Mouse (Mus musculus): ENCODE data around the gene Acp2.

Gene Acp2

DNA sequence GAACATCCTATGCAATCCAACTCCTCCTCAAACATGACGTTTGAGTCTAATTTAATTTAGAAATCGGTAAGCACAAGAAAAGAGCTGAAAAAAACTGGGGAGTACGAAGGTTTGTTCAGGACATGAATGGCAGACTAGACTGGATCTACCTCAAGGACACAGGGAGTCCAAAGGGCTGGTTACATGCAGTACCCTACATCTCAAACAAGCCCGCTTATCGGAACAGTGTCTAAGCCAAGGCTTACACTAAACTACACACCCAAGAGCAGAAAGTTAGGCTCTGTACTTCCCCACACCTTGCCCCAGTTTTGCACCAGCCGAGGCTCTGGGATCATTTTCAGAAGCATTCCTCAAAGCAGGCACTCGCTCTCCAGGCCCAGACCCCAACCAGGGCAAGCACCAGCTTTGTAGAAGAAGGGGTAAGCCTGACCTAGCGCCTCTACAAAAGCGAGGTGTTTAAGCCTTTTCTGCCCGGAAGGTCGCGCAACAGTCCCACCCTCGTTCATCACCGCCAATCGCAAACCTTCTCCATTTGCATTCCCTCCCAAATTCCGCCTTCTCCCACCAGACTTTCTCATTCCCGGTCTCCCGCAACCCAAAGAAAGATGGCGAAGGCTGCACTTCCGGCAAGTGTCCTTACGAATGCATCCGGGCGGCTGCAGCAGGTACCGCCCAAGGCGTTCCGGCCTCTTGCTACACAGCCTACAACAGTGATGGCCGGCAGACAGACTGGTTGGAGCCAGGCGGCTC is at the start of gene Acp2, which contains the start of gene Nr1h3:
Gene Acp2 (plus strand): TSS at position 664 of the 750 bp plus-strand sequence.
Gene Nr1h3 (minus strand): TSS at position 613 of the 750 bp plus-strand sequence.
- peak; percentile 97 for DNase-seq

DNA sequence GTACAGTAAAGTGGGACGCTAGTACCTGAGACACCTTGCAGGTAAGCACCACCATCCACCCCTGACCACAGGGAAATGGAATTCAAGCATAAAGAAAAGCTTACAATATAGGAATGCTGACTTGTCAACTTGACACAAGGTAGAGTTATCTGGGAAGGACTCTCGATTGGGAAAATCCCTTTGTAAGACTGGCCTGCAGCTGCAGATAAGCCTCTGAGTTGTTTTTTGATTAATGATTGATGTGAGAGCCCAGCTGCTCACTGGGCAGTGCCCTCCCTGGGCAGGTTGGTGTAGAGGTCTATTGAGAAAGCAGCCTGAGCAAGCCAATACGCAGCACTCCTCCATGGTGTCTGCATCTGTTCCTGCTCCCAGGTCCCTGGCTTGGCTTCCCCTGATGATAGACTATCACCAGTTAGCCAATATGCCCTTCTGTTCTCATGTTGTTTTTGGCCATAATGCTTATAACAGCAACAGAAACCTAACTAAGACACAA is 49.8 kb upstream of the Acp2 start:
- DNase-seq, result no peak

GRCm38 (mm10) chr2:91154091-91154490 is 48.6 kb upstream of the Acp2 start:
- no peak for DNase-seq

- no peak for DNase-seq
Observed at GRCm38 (mm10) chr2:91157002-91157752, 45.5 kb upstream of the Acp2 start.

GRCm38 (mm10) chr2:91160591-91160990 is 42.1 kb upstream of the Acp2 start:
- peak; percentile 8 for DNase-seq

GRCm38 (mm10) chr2:91162952-91163351 is 39.7 kb upstream of the Acp2 start:
- no peak for DNase-seq

DNA sequence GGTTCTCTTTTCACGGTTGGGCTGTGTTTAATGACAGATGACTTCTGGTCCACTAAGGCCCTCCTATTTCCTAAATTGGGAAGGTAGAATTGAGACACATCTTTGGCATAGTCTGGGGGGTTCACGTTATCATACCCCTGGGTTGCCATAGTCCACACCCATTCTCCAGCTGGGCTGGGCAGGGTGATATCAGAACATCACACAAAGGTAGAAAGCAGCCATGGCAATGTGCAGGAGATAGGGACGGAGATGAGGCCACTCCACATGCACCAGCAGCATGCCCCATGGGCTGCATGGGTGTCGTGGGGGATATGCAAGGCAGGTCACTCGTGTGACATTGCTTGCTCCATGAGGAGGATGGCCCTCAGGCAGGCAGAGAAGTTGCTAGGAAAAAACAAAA is 39.2 kb upstream of the Acp2 start:
- no peak for DNase-seq

- DNase-seq, result no peak
Observed at GRCm38 (mm10) chr2:91164991-91165390, 37.7 kb upstream of the Acp2 start.

DNA sequence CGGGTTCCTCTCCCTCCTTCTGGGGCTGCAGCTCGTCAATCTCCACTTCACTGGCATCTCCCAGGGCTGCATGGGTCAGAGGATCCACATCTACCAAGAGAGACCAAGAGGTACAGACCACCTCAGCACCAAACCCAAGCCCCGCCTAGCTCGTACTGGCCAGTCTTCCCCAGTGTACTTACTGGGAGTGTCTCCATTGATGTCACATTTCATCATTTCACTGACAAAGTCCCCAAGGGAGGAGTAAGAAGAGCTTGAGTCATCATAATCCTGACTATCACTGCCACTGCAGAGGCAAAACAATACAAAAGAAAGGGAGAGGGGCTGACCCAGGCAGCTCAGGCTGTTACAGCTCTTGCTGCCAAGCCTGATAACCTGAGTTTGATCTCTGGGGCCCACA is 35.1 kb upstream of the Acp2 start:
- DNase-seq, result no peak

GRCm38 (mm10) chr2:91169587-91170322 is 32.9 kb upstream of the Acp2 start:
- no peak for DNase-seq

- no peak for DNase-seq
Observed at GRCm38 (mm10) chr2:91175490-91175889, 27.2 kb upstream of the Acp2 start.

DNA sequence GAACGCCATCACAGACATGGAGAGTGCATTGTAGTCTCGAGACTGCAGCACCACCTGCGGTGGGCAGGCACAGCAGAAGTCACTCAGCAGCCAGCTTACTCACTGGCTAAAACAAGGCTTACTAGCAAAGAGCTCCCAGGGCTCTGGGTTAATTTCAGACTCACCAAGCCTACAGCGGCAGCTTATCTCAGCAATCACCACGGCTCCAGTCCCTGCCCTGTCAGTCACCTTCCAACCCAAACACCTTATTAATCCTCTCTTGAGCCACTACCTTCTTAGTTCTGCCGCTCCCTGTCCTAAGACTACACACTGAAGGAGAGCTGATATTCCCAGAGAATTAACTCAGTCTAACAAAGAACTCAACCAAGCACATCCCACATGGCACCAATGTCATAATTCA is 26.5 kb upstream of the Acp2 start:
- no peak for DNase-seq

DNA sequence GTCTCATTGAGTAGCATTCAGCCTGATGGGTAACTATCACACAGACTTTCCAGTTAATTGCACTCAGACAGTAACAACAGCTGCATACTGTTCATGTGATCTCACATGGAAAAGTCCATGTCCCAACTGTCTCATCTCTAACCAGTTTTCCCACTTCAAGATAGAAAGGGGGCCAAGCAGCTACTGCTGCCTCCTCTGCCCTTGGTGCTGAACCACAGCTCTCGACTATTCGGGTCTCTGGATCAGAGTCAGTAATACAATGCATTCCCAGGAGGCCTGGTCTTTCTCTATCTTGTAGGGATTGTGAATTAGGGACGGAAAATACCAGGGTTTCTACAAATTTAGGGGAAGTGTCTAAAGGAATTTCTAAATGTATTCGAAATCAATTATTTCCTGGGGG is 22.9 kb upstream of the Acp2 start:
- no peak for DNase-seq

DNA sequence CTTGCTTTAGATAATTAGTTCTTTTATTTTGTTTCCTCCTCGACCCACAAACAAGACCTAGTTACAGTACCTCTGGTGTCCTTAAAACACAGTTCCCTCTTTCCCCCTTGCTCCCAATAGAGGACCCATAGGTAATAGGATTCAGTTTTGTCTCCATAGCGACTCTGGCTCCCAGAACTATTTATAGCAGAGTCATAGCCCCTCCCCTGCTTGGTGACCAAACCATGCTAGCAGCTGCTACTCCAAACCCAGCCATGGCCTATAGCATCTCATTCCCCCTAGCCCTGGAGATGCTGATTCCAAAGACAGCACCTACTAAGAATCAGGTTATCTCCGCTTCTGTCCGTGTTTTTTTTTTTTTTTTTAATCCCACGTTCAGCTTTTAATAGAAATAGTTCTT is 22.0 kb upstream of the Acp2 start:
- no peak for DNase-seq

DNA sequence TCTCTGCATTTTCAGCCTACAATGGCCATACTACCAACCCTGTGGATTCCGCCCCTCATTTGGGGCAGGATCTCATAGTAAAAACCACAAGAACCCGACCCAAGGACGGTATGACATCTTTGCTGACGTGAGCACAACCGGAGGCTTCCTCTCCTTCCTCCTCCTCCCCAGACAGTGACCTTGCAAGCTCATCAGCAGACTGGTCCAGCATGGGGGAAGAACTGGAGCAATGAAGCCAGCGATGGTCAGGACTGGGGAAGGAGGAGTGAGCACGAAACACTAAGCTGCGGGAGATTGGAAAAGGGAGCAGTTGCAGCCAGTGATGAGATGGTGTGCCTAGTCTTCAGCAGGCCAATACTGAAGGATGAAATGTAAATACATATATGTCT is 20.7 kb upstream of the Acp2 start:
- no peak for DNase-seq

GRCm38 (mm10) chr2:91182405-91183147 is 20.1 kb upstream of the Acp2 start:
- DNase-seq, result peak; percentile 18

DNA sequence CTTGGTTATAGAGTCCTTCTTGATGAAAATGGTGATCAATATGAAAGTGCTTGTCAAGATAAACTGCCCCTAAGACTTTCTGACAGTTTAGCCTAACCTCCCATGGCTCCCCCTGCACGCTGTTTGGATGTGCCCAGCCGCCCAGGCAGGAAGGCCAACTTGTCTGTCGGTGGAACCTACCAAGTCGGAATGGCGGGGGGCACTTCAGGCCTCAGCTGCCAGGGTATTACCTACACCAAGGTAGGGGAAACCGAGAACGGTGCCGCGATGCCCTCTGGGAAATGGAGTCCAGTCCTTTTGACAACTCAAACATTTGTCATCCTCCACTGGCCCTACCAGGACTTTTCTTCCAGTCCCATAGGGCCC is 19.6 kb upstream of the Acp2 start:
- peak; percentile 98 for DNase-seq

- peak; percentile 63 for DNase-seq
Observed at GRCm38 (mm10) chr2:91183711-91184405, 18.8 kb upstream of the Acp2 start, which contains the start of gene Madd. Gene Madd, minus strand, starts transcription at chr2:91183837.

GRCm38 (mm10) chr2:91186208-91186607 is 16.5 kb upstream of the Acp2 start:
- DNase-seq, result no peak

DNA sequence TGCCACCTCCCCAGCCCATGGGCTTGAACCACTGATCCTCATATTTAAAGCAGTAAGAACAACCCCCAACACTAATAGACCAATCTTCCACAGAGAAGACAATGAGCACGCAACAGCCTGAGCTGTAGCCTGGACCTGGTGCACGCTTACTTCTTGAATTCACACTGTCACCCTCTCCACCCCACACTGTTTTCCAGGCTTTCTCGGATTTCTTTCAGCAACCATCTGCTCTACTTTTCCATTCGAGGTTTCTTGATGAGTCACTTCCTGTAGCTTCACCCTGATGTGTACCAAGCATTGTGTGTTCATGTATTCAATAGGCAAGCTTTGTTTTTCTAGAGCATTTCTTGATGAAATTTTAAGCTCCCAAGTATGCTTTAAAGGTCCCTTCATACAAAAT is 15.3 kb upstream of the Acp2 start:
- DNase-seq, result no peak

- DNase-seq, result no peak
Observed at GRCm38 (mm10) chr2:91190501-91190900, 12.2 kb upstream of the Acp2 start.
